Mouse (Mus musculus) spleen, adult 18-20 months (tissue): ENCODE results near the gene 4930548H24Rik.
"Not testable (repeated sequence)": the region's sequence is repeated elsewhere in the genome, so short reads cannot be mapped to it uniquely, and the experiment has no call there.

ENCODE experiments used
- DNase-seq, 2 experiments: peaks; one replicate each; pipeline ENCODE4 v3.0.0; 2022; ENCODE audit warnings: mixed read lengths in 2 of 2

Gene 4930548H24Rik

DNA sequence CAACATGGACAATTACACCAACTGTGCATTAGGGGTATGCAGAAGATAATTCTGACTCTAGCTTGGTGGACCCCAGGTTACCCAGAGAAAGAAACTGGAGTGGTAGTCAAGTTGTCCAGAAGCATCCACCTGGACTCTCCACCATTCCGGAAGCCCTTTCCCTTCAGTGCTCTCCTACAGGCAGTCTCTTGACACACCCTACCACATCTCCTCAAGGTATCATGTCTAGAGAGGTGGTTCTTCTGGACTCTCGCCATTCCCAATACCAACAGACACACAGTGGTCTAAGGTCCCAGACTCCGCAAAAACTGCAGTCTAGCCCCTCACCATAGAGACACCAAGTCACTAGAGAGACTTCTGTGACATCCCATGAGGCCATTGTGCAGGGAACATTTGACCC is at the start of gene 4930548H24Rik:
4930548H24Rik (plus strand) TSS at position 301 of the 400 bp plus-strand sequence.
- DNase-seq, result no peak

DNA sequence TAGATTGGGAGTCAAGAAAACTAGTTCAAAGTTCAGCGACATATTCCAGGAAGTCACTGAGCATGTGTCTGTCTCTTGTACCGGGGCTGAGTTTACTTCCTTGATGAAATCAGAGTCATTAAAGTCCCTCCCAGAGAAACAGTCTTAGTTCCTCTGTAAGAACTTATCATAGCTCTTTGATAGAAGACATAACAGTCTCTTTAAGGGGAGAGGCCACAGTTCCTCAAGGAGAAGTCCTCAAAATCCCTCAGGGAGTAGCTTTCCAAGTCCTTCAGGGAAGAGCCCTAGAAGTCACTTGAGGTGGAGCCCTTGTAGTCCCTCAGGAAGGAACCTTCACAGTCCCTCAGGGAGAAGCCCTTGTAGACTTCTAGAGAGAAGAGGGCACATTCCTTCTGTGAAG is 34.2 kb upstream of the 4930548H24Rik start:
- DNase-seq, result peak in 1 of 2 experiments; percentile 11

GRCm38 (mm10) chr5:31451878-31452561 is 33.5 kb upstream of the 4930548H24Rik start, which contains the start of gene Zfp512:
TSS of gene Zfp512 (plus strand) at chr5:31452431.
- DNase-seq, result peak; percentile 81 to 88

DNA sequence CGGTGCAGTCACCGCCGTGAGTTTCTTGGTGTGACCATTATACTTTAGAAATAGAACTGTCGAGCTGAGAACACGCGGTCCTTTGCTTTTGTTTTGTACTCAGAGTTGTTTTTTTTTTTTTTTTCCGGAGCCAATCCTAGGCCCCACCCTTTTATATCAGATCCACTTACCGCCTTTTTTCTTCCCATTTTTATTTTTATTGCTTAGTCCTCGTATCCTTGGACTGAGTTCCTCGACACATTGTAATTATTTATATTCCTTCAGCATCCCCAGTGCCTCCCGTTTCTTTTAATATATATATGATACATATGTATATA is 33.0 kb upstream of the 4930548H24Rik start:
- no peak for DNase-seq

DNA sequence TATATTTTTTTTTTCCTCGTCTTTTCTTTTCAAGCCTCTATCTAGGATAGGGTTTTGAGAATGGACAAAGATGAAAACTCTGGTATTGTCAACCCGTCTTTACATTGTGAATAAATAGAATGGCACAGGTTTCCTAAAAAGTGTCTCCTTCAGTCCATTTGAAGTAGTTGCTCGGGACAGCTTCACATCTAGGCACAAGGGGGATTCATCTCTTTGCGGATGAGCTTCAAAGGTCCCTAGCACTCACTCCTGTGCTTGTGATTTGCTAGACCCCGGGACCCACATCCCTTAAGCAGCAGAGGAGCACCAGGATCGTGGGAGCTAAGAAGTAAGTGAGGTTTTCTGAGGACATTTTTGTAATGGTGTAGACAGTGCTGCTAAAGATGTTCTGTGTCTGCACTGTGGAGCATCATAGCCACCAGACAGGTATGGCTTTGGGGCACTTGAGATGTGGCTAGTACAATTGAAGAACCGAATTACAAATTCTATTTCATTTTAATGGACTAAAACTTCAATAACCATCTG is 32.6 kb upstream of the 4930548H24Rik start:
- no peak for DNase-seq

- DNase-seq, result no peak
These were observed 17.7 kb upstream of the 4930548H24Rik start for GRCm38 (mm10) chr5:31467798-31468197.

GRCm38 (mm10) chr5:31469711-31470110 is 15.8 kb upstream of the 4930548H24Rik start:
- no peak for DNase-seq

GRCm38 (mm10) chr5:31470334-31470733 is 15.2 kb upstream of the 4930548H24Rik start:
- DNase-seq, result peak; percentile 19 to 64

DNA sequence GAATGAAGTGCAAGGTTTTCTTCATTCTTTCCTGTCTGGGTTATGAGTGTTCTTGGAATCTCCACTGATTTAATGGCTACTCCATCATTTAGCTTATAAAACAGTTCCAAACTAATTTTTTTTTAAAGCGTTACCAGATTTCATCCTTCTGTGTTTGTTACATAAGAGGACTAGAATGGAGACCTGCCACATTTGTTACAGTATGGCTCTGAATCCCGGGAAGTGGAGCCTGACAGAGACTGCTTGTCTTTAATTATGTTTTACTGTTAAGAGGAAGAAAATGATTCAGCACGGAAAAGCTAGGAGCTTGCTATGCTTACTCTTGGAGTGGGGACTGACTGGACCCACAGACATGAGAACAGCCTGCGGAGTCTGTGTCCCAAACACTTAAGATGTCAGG is 5.0 kb upstream of the 4930548H24Rik start:
- DNase-seq, result no peak

GRCm38 (mm10) chr5:31487889-31488288 is 2.3 kb downstream of the 4930548H24Rik start:
- DNase-seq, result no peak

- no peak for DNase-seq
These were observed 3.7 kb downstream of the 4930548H24Rik start for GRCm38 (mm10) chr5:31489116-31489769.

DNA sequence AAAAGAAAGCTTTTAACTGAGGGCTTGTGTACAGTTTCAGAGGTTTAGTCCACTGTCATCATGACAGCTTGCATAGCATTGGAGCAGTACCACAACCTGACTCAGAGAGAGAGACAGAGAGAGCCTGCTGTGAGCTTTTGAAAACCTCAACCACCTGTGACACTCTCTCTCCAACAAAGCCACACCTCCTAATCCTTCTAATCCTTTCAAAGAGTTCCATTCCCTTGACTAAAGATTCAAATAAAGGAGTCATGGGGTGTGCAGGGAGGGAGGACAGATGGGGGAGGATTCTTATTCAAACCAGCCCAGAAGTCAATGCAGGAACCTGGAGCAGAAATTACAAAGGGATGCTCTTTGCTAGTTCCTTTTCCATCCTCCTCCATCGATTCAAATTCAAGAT is 6.5 kb downstream of the 4930548H24Rik start:
- no peak for DNase-seq

- DNase-seq, result peak; percentile 71 to 80
These were observed 9.2 kb downstream of the 4930548H24Rik start, which contains the start of gene Gpn1 for GRCm38 (mm10) chr5:31494513-31495297. TSS of gene Gpn1 (plus strand) at chr5:31494741.

DNA sequence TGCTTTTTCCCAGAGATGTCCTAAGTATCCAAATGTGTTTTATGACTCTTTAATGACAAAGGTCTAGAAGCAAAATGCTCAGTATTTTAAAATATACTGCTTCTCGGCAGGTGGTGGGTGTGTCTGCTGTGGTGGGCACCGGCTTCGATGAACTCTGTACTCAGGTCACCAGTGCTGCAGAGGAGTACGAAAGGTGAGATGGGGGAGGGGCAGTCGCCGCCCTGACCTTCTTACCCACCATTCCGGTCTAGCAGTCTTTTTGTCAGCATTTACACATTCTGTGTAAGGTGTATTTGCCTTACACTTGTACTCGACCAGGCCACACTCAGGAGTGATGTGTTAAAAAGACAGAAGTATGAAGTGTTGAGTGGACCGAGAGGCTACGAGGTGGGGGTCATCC is 19.3 kb downstream of the 4930548H24Rik start:
- DNase-seq, result no peak

GRCm38 (mm10) chr5:31512481-31512880 is 26.9 kb downstream of the 4930548H24Rik start:
- no peak for DNase-seq

GRCm38 (mm10) chr5:31520556-31520955 is 35.0 kb downstream of the 4930548H24Rik start:
- DNase-seq, result no peak

GRCm38 (mm10) chr5:31526354-31527116 is 41.0 kb downstream of the 4930548H24Rik start, which contains the start of gene Slc4a1ap:
TSS of gene Slc4a1ap (plus strand) at chr5:31526995.
- DNase-seq, result peak; percentile 58 to 78

DNA sequence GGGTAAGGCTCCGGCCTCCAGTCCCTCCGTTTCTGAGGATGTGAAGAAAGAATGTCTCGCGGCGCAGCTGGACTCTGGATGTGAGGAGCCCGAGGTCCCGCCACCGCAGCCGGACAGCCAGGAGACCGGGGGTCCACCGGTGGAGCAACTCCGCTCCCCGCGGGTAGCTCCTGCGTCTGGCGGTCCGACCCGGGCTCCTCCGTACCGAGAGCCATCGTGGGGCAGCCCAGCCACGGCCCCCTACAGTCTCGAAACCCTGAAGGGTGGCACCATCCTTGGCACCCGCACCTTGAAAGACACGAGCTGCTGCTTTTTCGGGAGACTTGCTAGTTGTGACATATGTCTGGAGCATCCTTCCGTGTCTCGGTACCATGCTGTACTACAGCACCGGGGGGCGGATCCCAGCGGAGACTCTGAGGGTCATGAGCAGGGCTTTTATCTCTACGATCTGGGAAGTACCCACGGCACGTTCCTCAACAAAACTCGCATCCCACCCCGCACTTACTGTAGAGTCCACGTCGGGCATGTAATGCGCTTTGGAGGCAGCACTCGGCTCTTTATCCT is 41.7 kb downstream of the 4930548H24Rik start:
- DNase-seq, result no peak

DNA sequence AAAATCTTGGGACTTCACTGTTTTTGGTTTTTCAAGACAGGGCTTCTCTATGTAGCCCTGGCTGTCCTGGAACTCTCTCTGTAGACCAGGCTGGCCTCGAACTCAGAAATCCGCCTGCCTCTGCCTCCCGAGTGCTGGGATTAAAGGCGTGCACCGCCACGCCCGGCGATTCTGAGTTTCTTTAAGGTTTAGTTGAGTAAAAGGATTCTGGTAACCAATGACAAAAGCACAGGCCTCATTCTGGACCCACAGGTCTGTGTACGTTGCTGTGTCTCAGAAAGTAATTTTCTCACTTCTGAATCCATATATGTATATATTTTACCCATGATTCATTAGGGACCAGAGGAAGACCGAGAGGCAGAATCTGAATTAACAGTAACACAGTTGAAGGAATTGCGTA is 42.2 kb downstream of the 4930548H24Rik start, which contains the start of gene Supt7l:
Supt7l (minus strand) TSS at position 101 of the 400 bp plus-strand sequence.
- not testable (repeated sequence) for DNase-seq

- no peak for DNase-seq
These were observed 43.0 kb downstream of the 4930548H24Rik start for GRCm38 (mm10) chr5:31528560-31528959.

DNA sequence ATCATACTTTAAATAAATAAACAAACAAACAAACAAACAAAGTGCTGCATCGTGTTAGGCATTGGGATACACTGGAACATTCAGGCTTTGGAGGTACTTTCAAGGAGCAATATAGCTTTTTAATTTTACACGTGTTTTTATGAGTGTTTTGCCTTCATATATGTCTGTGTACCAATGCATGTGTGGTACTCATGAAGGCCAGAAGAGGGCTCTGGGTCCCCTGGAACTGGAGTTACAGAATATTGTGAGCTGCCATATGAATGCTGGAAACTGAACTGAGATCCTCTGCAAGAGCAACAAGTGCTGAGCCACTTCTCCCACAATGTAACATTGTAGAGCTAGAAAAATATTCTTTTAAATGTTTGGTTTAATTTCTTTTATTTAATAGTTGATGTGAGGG is 49.7 kb downstream of the 4930548H24Rik start:
- DNase-seq, result no peak
